Comparison of ENCODE assay signal across 8 mouse cellular contexts in genomic region chrX:36598861-36599344, GRCm38 (mm10). TPM values are rescaled to one million over a fixed set of nuclear protein-coding genes. Genes with fewer than 3 reads are reported as not detected.
A peak's percentile ranks its signal among the peaks of the same experiment; 100 is the strongest.
DNase-seq lines count a peak whose midpoint lies in the region; ATAC-seq and TF ChIP-seq lines count a peak whose summit lies in the region.

No protein-coding gene starts in this region.

- H3K27ac ChIP-seq in heart, embryonic 14.5 days (replicated peaks in 1 of 2; ENCODE audit: control insufficient read depth in 1 of 2, insufficient read depth in 1 of 2, low read depth in 2 of 2, low read length in 2 of 2): peak overlapping the region; percentile 32 to 81; a peak in 2 of 4 replicates
- H3K27ac ChIP-seq in macrophage: no peak overlapping the region
- peak overlapping the region; percentile 66; the same call in 1 of the 2 replicates for H3K27ac ChIP-seq in stomach, embryonic 14.5 days (ENCODE audit: low read length)

- peak; percentile 32; the same call in 1 of the 2 replicates for ATAC-seq in frontal cortex, adult (ENCODE audit: low TSS enrichment)
- no peak for ATAC-seq in G1E (ENCODE audit: extremely low read depth, insufficient number of reproducible peaks, low FRiP score, poor library complexity, severe bottlenecking)
- no peak for ATAC-seq in heart, embryonic 14.5 days (ENCODE audit: insufficient number of reproducible peaks, insufficient read depth, low FRiP score, low read depth)
- 0 out of 2 replicates have a peak, but pooled peaks have one; percentile 35 for ATAC-seq in stomach, embryonic 14.5 days (ENCODE audit: insufficient number of reproducible peaks, insufficient read depth, low FRiP score, low read depth)

- no peak for DNase-seq in frontal cortex, postnatal 36 days (ENCODE audit: low spot score in 2 of 2)
- DNase-seq in G1E (ENCODE audit: low spot score): no peak
- DNase-seq in cerebellum, postnatal 36 days: peak; percentile 13 to 26
- peak; percentile 19 for DNase-seq in layer of hippocampus, adult 9-11 months

- H3K79me2 ChIP-seq in macrophage (ENCODE audit: inconsistent target): no peaks in the 10 kb centered on the region

- WGBS in heart, embryonic 14.5 days: 24% methylated on average over 14 of the region's 14 CpGs
- WGBS in macrophage (ENCODE audit: missing documents): 36% methylated on average over 13 of the region's 14 CpGs
- 28% methylated on average over 14 of the region's 14 CpGs for WGBS in stomach, embryonic 14.5 days

- H3K9me3 ChIP-seq in G1E (replicated peaks): no peaks in the 10 kb centered on the region
- no peaks in the 10 kb centered on the region for H3K9me3 ChIP-seq in heart, embryonic 14.5 days (ENCODE audit: control insufficient read depth, low read length)
- H3K9me3 ChIP-seq in stomach, embryonic 14.5 days (ENCODE audit: control insufficient read depth, low read depth, low read length): no peaks in the 10 kb centered on the region

- no peaks in the 10 kb centered on the region for H3K27me3 ChIP-seq in G1E (ENCODE audit: insufficient read depth, low read length)
- H3K27me3 ChIP-seq in heart, embryonic 14.5 days (ENCODE audit: control insufficient read depth, insufficient read depth, low read length): no peaks in the 10 kb centered on the region
- no peaks in the 10 kb centered on the region for H3K27me3 ChIP-seq in stomach, embryonic 14.5 days (ENCODE audit: control insufficient read depth, insufficient read depth, low read length)

- peak overlapping the region; percentile 66 for H3K4me2 ChIP-seq in heart, embryonic 14.5 days (ENCODE audit: low read length)
- H3K4me2 ChIP-seq in stomach, embryonic 14.5 days (replicated peaks; ENCODE audit: low read depth, low read length): peak overlapping the region; percentile 56

- no peak for TF ChIP-seq CTCF in G1E (IDR thresholded peaks at IDR 0.05; ENCODE audit: low read depth, low read length)

- H3K9ac ChIP-seq in heart, embryonic 14.5 days (ENCODE audit: low read length): peak overlapping the region; percentile 86
- H3K9ac ChIP-seq in stomach, embryonic 14.5 days (replicated peaks; ENCODE audit: low read depth, low read length): peak overlapping the region; percentile 40

- H3K4me3 ChIP-seq in G1E (ENCODE audit: low read depth, low read length) (peak overlapping the region; percentile 82), macrophage (ENCODE audit: inconsistent target) (peak overlapping the region; percentile 45)
- H3K4me3 ChIP-seq in heart, embryonic 14.5 days (ENCODE audit: control insufficient read depth in 1 of 2, insufficient read depth in 1 of 2, low read depth in 1 of 2, low read length in 2 of 2): peak overlapping the region; percentile 55 to 66
- peak overlapping the region; percentile 55 for H3K4me3 ChIP-seq in stomach, embryonic 14.5 days (ENCODE audit: low read depth, low read length)

- H3K36me3 ChIP-seq in G1E (replicated peaks): peaks cover 21% of the 10 kb centered on the region
- H3K36me3 ChIP-seq in heart, embryonic 14.5 days (ENCODE audit: control insufficient read depth, insufficient read depth, low read length): peaks cover 19% of the 10 kb centered on the region
- H3K36me3 ChIP-seq in macrophage (ENCODE audit: inconsistent target): no peaks in the 10 kb centered on the region
- H3K36me3 ChIP-seq in stomach, embryonic 14.5 days (ENCODE audit: control insufficient read depth, insufficient read depth, low read length): peaks cover 3% of the 10 kb centered on the region; the same call in 1 of the 2 replicates

- peaks cover 21% of the 10 kb centered on the region for H3K4me1 ChIP-seq in G1E (ENCODE audit: insufficient read depth, low read depth, low read length)
- H3K4me1 ChIP-seq in heart, embryonic 14.5 days (ENCODE audit: control insufficient read depth in 2 of 2, insufficient read depth in 2 of 2, low read length in 2 of 2): peaks cover 0 to 4% of the 10 kb centered on the region in 2 experiments; a peak in 1 of 4 replicates
- H3K4me1 ChIP-seq in stomach, embryonic 14.5 days (ENCODE audit: control insufficient read depth, insufficient read depth, low read length): no peaks in the 10 kb centered on the region

RNA-seq across cellular contexts. Expression of gene Pgrmc1, which starts 0.9 kb away (rescaled TPM):
- total RNA-seq in G1E (2014; fragmentation: Nextera tagmentation): 54.4 and 60.4 TPM in 2 replicates
- 88.4 and 109 TPM in 2 replicates for total RNA-seq in G1E (2017)
- polyA plus RNA-seq in G1E (2012): 107 and 113 TPM in 2 replicates
- polyA plus RNA-seq in heart, embryonic 14.5 days (2014; fragmentation: Nextera tagmentation; extraction: Ambion mirVana): 125 and 131 TPM in 2 replicates
- 10 to 100 TPM in 1 of 26 experiments, 1 to 10 TPM in 25; 1.2 to 25.2 (median 4.5) TPM for total RNA-seq in macrophage (2018; cell fraction: chromatin; rRNA removed)
- total RNA-seq in macrophage (2018; cell fraction: cytosol; rRNA removed): 10 to 100 TPM; 54.9 to 99.9 (median 75.4) TPM
- 10 to 100 TPM; 12.2 to 56.9 (median 31.4) TPM for total RNA-seq in macrophage (2018; cell fraction: nucleus; rRNA removed)
- 66.4 to 99.8 TPM (median 83.3 TPM) in 3 replicates for polyA plus RNA-seq in macrophage (2018)
- polyA plus RNA-seq in stomach, embryonic 14.5 days (2014; fragmentation: Nextera tagmentation; extraction: Ambion mirVana): 245 and 259 TPM in 2 replicates

RNA-seq across cellular contexts. Expression of gene Akap17b, which starts 46.3 kb away (rescaled TPM):
- 8.5 and 10.9 TPM in 2 replicates for total RNA-seq in G1E (2014; fragmentation: Nextera tagmentation)
- total RNA-seq in G1E (2017): 5.9 and 6.3 TPM in 2 replicates
- polyA plus RNA-seq in G1E (2012): 0.53 and 0.57 TPM in 2 replicates
- polyA plus RNA-seq in heart, embryonic 14.5 days (2014; fragmentation: Nextera tagmentation; extraction: Ambion mirVana): 1.5 and 2.0 TPM in 2 replicates
- total RNA-seq in macrophage (2018; cell fraction: chromatin; rRNA removed): 10 to 100 TPM in 16 of 26 experiments, 1 to 10 TPM in 9, under 1 TPM in 1; 0.87 to 28.2 (median 12.8) TPM
- total RNA-seq in macrophage (2018; cell fraction: cytosol; rRNA removed): 10 to 100 TPM in 1 of 26 experiments, 1 to 10 TPM in 25; 1.6 to 10.1 (median 6.8) TPM
- total RNA-seq in macrophage (2018; cell fraction: nucleus; rRNA removed): 10 to 100 TPM in 11 of 26 experiments, 1 to 10 TPM in 15; 1.3 to 19.6 (median 9.2) TPM
- polyA plus RNA-seq in macrophage (2018): 3.3 to 8.8 TPM (median 6.5 TPM) in 3 replicates
- polyA plus RNA-seq in stomach, embryonic 14.5 days (2014; fragmentation: Nextera tagmentation; extraction: Ambion mirVana): 2.3 and 2.4 TPM in 2 replicates

Comparison
In these comparisons a context has a peak if more than half of its experiments do, and no peak if none do; other contexts are left out.
1. ATAC-seq: peak in frontal cortex, adult (single experiment) and stomach, embryonic 14.5 days (single experiment); none in G1E (single experiment) and heart, embryonic 14.5 days (single experiment).
2. DNase-seq: peak in cerebellum, postnatal 36 days (2 of 2) and layer of hippocampus, adult 9-11 months (single experiment); none in frontal cortex, postnatal 36 days (0 of 2) and G1E (single experiment).
3. Peak in every context shown above with its lines, with median percentiles within 50 percentile points of each other: H3K4me3 ChIP-seq.